Mouse (Mus musculus): Measurements from ENCODE around the gene 2310022B05Rik.

The 2310022B05Rik gene

DNA sequence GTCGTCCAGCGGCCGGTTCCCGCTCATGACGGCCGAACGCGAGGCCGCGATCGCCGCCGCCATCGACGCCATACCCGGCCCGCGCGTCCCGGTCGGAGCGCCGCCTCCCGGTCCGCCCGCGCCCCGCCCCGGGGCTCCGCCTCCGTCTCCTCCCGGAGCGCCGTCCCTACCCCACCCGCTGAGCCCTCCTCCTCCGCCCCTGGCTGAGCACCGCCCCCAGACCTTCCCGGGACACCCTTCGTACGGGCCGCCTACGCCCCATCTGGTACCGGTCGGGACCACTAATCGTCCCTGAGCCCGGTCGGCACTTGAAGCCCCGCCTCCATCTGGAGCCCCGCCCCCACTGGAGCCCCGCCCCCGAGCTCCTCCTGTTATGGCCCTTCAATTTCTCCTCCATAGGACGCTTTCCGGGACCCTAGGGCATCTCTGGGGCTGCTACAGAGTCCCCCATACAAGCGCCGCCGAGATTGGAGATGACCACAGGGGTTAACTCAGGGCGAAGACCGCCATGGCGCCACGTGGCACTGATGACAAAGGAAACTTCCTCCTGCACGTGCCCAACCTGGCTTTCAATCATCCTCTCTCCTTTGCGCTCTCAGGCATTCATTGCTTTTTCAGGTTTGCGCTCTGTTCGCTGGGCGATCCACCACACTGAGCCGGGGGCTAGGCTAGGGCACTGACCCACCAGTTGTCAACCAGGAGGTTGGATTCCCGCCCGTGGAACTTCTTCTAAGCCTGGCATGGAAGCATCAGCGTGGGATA lies at the start of gene 2310022B05Rik:
TSS of gene 2310022B05Rik (minus strand) at position 258 of the 762 bp plus-strand sequence.
- DNase-seq (ENCODE audit: low read depth, low spot score): peak; percentile 67

- DNase-seq (ENCODE audit: low read depth, low spot score): no peak
These were observed 42.7 kb upstream of the 2310022B05Rik start for GRCm38 (mm10) chr8:124705823-124706222.

- DNase-seq (ENCODE audit: low read depth, low spot score): no peak
These were observed 41.2 kb upstream of the 2310022B05Rik start for GRCm38 (mm10) chr8:124704376-124704775.

DNA sequence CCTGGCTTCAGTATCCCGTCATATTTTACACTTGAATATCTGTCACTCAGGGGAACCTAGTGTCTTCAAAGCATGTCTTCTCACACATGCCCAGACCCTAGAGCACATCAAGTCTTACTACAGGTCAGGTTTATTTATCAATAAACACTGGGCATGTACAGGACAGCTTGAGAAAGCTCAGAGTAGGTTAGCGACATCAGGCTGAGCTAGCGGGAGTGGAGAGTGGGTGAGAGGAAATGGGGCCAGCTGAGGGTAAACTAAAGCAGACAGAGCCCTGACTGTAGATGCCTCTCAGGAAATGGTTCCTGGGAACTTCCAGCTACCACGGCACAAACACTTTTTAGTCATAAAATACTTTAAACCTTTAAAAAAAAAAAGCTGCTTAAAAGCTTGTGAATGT lies 40.4 kb upstream of the 2310022B05Rik start:
- no peak for DNase-seq (ENCODE audit: low read depth, low spot score)

DNA sequence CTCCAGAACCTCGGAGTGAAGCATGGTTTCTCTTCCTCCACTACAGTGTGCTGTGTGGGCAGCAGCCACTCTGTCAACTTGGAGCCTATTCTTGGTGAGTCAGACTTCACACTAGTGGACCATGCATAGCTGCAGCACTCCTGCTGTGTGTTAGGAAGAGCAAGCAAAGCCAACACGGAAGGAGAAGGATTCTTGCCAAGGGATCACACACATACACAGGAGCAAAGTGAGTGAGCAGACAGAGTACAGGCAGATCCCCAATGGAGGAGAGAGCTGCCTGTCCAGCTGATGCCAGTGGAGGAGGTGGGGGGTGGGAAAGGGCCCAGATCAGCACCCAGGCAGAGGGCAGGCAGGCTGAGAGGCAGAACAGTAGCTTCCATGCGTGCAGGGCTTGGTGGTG lies 39.0 kb upstream of the 2310022B05Rik start:
- no peak for DNase-seq (ENCODE audit: low read depth, low spot score)

GRCm38 (mm10) chr8:124701023-124701422 lies 37.9 kb upstream of the 2310022B05Rik start:
- no peak for DNase-seq (ENCODE audit: low read depth, low spot score)

GRCm38 (mm10) chr8:124700271-124700670 lies 37.1 kb upstream of the 2310022B05Rik start:
- DNase-seq (ENCODE audit: low read depth, low spot score): no peak

GRCm38 (mm10) chr8:124695424-124696100 lies 32.4 kb upstream of the 2310022B05Rik start:
- no peak for DNase-seq (ENCODE audit: low read depth, low spot score)

DNA sequence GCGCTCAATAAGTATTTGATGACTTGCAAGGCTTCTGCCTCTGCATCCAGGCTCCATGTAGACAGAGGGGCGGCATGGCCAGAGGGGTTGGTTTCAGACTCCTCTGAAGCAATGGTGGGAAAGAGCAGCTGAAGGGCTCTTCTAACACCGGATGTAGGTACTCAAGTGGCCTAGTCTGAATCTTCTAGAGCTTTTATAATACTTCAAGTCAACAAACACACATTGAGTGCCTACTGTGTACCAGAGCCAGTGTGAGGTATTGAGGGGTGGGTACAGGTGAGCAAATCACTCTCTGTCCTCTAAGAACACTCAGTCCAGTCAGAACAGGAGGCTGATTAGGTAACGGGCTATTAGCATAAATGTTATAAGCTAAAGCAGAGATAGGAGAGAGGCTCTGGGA lies 28.5 kb upstream of the 2310022B05Rik start:
- no peak for DNase-seq (ENCODE audit: low read depth, low spot score)

GRCm38 (mm10) chr8:124688899-124689298 lies 25.7 kb upstream of the 2310022B05Rik start:
- no peak for DNase-seq (ENCODE audit: low read depth, low spot score)

DNA sequence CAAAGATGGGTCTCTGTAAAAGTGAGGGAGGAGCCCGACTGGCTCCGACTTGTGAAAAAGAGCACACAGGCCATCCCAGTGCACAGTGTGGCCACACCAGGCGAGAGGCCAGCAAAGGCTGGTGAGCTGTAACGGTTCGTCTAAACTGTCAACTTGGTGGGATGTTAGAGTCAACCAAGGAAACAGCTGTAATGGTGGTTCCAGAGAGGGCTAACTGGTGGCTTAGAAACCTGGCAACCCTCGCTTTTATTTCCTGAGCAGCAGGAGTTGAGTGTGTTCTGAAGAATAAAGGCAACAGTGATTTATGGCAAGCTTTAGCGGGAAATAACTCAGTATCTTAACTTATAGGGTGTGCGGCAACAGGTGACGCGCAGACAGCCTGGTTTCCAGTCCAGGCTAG lies 19.0 kb upstream of the 2310022B05Rik start:
- no peak for DNase-seq (ENCODE audit: low read depth, low spot score)

DNA sequence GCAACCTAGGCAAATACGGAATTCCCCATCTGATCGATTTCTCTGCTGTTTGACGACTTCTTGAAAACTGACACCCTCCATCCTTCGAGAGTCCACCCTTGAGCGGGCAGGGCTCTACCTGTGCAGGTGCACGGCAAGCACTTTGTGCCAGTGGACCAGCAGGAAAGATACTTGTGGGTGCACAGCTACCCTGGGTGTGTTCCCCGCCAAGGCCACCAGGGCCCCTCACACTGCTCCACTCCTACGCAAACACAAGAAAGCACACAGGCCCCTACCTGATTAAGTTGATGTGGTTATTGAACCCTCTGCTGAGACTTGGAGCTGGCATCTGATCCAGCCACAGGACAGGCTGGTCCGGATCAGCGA lies 18.6 kb upstream of the 2310022B05Rik start:
- DNase-seq (ENCODE audit: low read depth, low spot score): no peak

- DNase-seq (ENCODE audit: low read depth, low spot score): no peak
These were observed 18.1 kb upstream of the 2310022B05Rik start for GRCm38 (mm10) chr8:124681077-124681791.

GRCm38 (mm10) chr8:124678246-124678645 lies 15.1 kb upstream of the 2310022B05Rik start:
- DNase-seq (ENCODE audit: low read depth, low spot score): no peak

- DNase-seq (ENCODE audit: low read depth, low spot score): peak; percentile 85
These were observed 14.3 kb upstream of the 2310022B05Rik start for GRCm38 (mm10) chr8:124677486-124677885.

- no peak for DNase-seq (ENCODE audit: low read depth, low spot score)
These were observed 13.9 kb upstream of the 2310022B05Rik start for GRCm38 (mm10) chr8:124677078-124677477.

DNA sequence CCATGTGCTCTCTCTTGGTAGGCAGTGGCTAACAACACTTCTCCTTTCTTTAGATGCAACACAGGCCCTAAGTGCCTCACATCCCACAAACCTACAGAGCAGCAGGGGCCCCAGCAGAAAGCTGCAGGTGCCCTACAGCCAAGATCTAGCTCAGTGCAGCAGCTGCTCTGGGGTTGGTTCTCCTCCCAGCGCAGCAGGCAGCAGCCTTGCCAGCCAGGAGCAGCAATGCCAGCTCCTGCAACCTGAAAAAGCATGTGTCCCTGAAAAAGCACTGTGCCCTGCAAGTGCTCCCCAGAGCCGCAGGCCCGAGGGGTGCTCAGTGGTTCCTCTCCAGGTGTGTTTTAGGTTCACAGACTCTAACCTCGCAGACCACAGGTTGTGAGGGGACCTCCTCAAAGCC lies 13.5 kb upstream of the 2310022B05Rik start:
- no peak for DNase-seq (ENCODE audit: low read depth, low spot score)

DNA sequence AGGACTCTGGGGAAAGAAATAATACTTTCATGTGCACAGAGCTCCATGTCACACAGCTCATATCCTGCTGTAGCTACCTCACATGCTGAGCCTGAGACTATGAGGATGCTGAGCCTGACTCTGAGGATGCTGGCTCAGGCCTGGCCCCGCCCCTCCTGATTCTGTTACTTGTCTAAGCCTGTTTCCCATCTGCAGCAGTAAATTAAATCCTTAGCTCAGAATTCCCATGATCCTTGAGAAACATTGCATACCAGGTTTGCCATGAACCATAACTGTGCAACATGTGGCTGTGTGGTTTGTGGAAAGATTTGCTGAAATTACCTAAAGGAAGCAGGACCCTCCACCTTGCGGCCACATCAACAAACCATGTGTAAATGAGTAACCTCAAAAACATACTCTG lies 9.2 kb upstream of the 2310022B05Rik start:
- no peak for DNase-seq (ENCODE audit: low read depth, low spot score)

GRCm38 (mm10) chr8:124668798-124669197 lies 5.6 kb upstream of the 2310022B05Rik start:
- DNase-seq (ENCODE audit: low read depth, low spot score): no peak

GRCm38 (mm10) chr8:124664414-124664813 lies 1.2 kb upstream of the 2310022B05Rik start:
- no peak for DNase-seq (ENCODE audit: low read depth, low spot score)

DNA sequence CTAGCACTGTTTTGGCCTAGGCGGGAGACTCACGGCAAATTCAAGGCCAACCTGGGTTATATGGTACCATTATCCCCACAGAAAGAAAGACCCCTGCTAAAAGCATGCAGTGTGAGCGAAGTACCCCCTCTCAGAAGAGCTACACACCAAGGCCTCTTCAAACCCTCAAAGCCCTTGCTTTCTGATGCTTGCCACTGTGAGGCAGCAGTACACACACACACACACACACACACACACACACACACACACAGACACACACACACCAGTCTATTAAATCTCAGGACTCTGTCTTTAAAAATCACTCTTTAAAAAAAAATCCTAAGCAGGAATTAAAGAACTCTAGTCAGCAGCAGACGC lies 683 bp upstream of the 2310022B05Rik start:
- no peak for DNase-seq (ENCODE audit: low read depth, low spot score)

DNA sequence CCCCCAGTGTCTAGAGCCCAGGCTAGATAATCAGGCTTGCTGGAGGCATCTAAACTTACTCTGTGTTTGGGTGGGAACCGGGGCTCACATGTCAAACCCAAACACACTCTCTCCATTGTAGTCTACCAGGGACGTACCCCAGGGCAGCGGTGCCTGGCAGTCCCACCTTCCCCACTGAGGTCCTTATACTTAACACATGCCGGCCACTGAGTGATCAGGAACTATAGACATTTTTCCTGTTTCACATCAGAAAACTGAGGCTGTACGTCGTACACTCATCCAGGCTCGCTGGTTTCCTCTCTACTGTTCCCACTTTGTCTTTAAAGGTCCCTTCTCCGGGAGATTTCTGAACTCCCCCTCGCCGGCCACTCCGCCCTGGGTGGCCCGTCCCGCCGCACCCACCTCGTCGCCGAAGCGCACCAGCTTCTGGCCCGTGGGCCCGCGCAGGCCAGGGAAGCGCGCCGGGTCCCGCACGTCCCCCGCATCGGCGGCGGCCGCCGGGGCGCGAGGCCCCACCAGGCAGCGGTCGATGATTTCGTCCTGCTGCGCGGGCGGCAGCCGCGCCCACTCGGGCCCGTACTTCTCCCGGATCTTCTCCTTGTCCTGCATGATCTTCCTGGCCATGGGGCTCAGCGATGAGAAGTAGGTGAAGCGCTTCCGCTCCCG lies 590 bp downstream of the 2310022B05Rik start:
- no peak for DNase-seq (ENCODE audit: low read depth, low spot score)
